Mouse (Mus musculus) liver, embryonic 13.5 days (tissue): Measurements from ENCODE around the gene Ggt1. TPM values are rescaled to one million over a fixed set of nuclear protein-coding genes. Genes with fewer than 3 reads are reported as not detected.

Source experiments
- ATAC-seq: fragments of 200-750 bp; cut with Nextera tagmentation; 2 replicates; pipeline ENCODE4 v1.8.0; 2017; ENCODE audit warnings: low read depth, mild to moderate bottlenecking, moderate number of reproducible peaks, moderate library complexity
- DNase-seq: peaks from one replicate; pipeline ENCODE4 v3.0.0; 2022
- H3K27ac ChIP-seq: fragments of 300-500 bp; sonication (generic); 2 replicates; pipeline ENCODE4 v1.5.1; 2015; ENCODE audit warnings: moderate library complexity, mild to moderate bottlenecking, inconsistent platforms
- H3K27me3 ChIP-seq: fragments of 300-500 bp; sonication (generic); 2 replicates; pipeline ENCODE4 v1.6.1; 2015; ENCODE audit warnings: mild to moderate bottlenecking, inconsistent platforms
- H3K36me3 ChIP-seq: fragments of 300-500 bp; sonication (generic); 2 replicates; pipeline ENCODE4 v1.6.1; 2015; ENCODE audit warnings: mild to moderate bottlenecking, inconsistent platforms
- H3K4me1 ChIP-seq: fragments of 300-500 bp; sonication (generic); replicated peaks from 2 replicates; pipeline ENCODE4 v1.6.1; 2015; ENCODE audit warnings: inconsistent platforms
- H3K4me2 ChIP-seq: fragments of 300-500 bp; sonication (generic); 2 replicates; pipeline ENCODE4 v1.6.1; 2015; ENCODE audit warnings: inconsistent platforms, mild to moderate bottlenecking, moderate library complexity
- H3K4me3 ChIP-seq: fragments of 300-500 bp; sonication (generic); replicated peaks from 2 replicates; pipeline ENCODE4 v1.5.1; 2015; ENCODE audit warnings: mild to moderate bottlenecking, inconsistent platforms
- H3K9ac ChIP-seq: fragments of 300-500 bp; sonication (generic); 2 replicates; pipeline ENCODE4 v1.6.1; 2015; ENCODE audit warnings: mild to moderate bottlenecking, inconsistent platforms
- H3K9me3 ChIP-seq: fragments of 300-500 bp; sonication (generic); replicated peaks from 2 replicates; pipeline ENCODE4 v1.6.1; 2016; ENCODE audit warnings: inconsistent platforms
- WGBS: fragments of 180-500 bp; shearing (Covaris S2); methylation state at CpG from one replicate; pipeline ENCODE4 v1.1.7; 2015; ENCODE audit not compliant: insufficient replicate concordance; 5-methylcytosine and 5-hydroxymethylcytosine counted together
- polyA plus RNA-seq: library from polyadenylated mRNA; unstranded; fragments of >200 nt; fragmentation: Nextera tagmentation; extraction: Ambion mirVana; gene quantifications from 2 replicates; pipeline ENCODE4 v1.2.1, GENCODE M21; 2015

The Ggt1 gene
- polyA plus RNA-seq, 1 experiment from 2014 or later, result 4.7 TPM

DNA sequence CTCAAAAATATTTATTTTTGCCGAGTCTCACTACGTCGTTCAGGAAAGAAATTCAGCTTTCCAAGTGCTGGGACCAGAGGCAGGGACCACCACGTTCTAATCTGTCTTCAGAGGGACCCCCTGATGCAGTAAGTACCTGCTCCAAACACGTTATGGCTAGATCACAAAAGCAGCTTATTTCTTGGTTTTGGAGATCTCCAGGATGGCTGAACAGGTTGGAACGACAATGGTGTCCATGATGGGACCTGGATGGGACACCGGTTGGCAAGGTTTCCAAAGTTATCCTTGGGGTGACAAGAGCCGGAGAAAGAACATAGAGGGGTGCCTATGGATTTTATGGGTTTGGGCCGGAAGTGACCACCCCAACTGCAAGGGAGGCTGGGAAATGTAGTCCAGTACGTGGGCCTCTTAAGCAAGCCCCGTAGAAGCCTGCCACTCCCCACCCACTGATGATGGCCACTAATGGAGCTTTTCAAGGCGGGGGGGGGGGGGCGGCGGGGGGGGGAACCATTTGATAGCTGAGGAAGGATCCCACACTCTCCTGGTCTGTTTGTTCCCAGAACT is 72.3 kb downstream of the Ggt1 start:
- no peak for DNase-seq
- ATAC-seq, result no peak
- Histone ChIP-seq H3K4me1 (peaks cover 7% of the 10 kb centered on the region), H3K27me3 (peaks cover 5% of the 10 kb centered on the region; the same call in 1 of the 2 replicates), H3K9ac (no peak overlapping the region), H3K27ac (no peak overlapping the region), H3K9me3 (no peaks in the 10 kb centered on the region), H3K4me3 (no peak overlapping the region), H3K36me3 (no peaks in the 10 kb centered on the region), H3K4me2 (no peak overlapping the region)
- WGBS, result 64% methylated on average over 13 of the region's 14 CpGs

DNA sequence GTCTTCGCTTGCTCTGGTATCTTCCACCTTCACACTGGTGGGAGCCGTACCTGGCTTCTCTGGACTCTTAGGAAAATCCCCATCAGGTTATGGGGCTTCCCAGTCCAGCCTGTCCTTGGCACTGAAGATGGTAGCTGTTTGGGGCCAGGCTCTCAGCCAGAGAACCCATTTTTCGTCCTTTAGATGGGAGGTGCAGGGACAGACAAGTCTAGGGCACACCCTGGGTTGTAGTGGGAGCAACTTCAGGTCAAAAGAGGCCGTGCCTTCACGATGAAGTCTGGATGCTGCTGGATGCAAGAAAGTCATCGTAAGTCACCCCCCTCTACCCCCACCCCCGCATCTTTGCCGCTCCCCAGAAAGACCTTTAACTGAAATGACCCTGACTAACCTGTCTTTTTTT is 73.2 kb downstream of the Ggt1 start:
- Histone ChIP-seq H3K27me3 (peaks cover 5% of the 10 kb centered on the region; the same call in 1 of the 2 replicates), H3K4me3 (no peak overlapping the region), H3K27ac (no peak overlapping the region), H3K4me1 (peaks cover 7% of the 10 kb centered on the region), H3K4me2 (no peak overlapping the region), H3K9me3 (no peaks in the 10 kb centered on the region), H3K9ac (no peak overlapping the region), H3K36me3 (no peaks in the 10 kb centered on the region)
- WGBS, result 72% methylated on average over 8 of the region's 8 CpGs
- ATAC-seq (no peak), DNase-seq (no peak)

GRCm38 (mm10) chr10:75635019-75635692 is 73.8 kb downstream of the Ggt1 start:
- no peak overlapping the region for H3K4me2 ChIP-seq
- H3K4me3 ChIP-seq, result no peak overlapping the region
- 55% methylated on average over 14 of the region's 14 CpGs for WGBS
- ATAC-seq (no peak; the same call in 1 of the 2 replicates), DNase-seq (no peak)
- peaks cover 5% of the 10 kb centered on the region; the same call in 1 of the 2 replicates for H3K27me3 ChIP-seq
- H3K36me3 ChIP-seq, result no peaks in the 10 kb centered on the region
- no peaks in the 10 kb centered on the region for H3K9me3 ChIP-seq
- H3K27ac ChIP-seq, result no peak overlapping the region
- no peak overlapping the region for H3K9ac ChIP-seq
- peaks cover 7% of the 10 kb centered on the region for H3K4me1 ChIP-seq

- Histone ChIP-seq H3K4me3 (no peak overlapping the region), H3K36me3 (no peaks in the 10 kb centered on the region), H3K4me1 (peaks cover 7% of the 10 kb centered on the region), H3K9me3 (no peaks in the 10 kb centered on the region), H3K4me2 (no peak overlapping the region), H3K27ac (no peak overlapping the region), H3K27me3 (peaks cover 5% of the 10 kb centered on the region; the same call in 1 of the 2 replicates), H3K9ac (no peak overlapping the region)
- 3% methylated on average over 9 of the region's 9 CpGs for WGBS
- peak; percentile 72 for DNase-seq
- peak; percentile 32; the same call in 1 of the 2 replicates for ATAC-seq
Measured at GRCm38 (mm10) chr10:75635693-75636055, 74.3 kb downstream of the Ggt1 start.

Other genes starting within 250 kb of the Ggt1 start
- gene Adora2a, start 244.7 kb upstream of the Ggt1 start, polyA plus RNA-seq, result 1.5 and 1.7 TPM in 2 replicates
- gene Upb1, start 160.5 kb upstream of the Ggt1 start, polyA plus RNA-seq, result 12.0 and 14.2 TPM in 2 replicates
- gene Snrpd3, start 44.1 kb upstream of the Ggt1 start, polyA plus RNA-seq, result 109 and 141 TPM in 2 replicates
- 48.7 and 50.4 TPM in 2 replicates for gene Gucd1, start 43.6 kb upstream of the Ggt1 start, polyA plus RNA-seq
- gene Lrrc75b, start 1.3 kb upstream of the Ggt1 start, polyA plus RNA-seq, result 0.05 and 0.07 TPM in 2 replicates
- 0.52 and 0.59 TPM in 2 replicates for gene Ggt5, start 27.7 kb downstream of the Ggt1 start, polyA plus RNA-seq
- 1.0 and 1.4 TPM in 2 replicates for gene Susd2, start 82.4 kb downstream of the Ggt1 start, polyA plus RNA-seq
- gene Cabin1, start 202.7 kb downstream of the Ggt1 start, polyA plus RNA-seq, result 15.4 and 16.6 TPM in 2 replicates
- gene Ddt, start 211.8 kb downstream of the Ggt1 start, polyA plus RNA-seq, result 180 and 186 TPM in 2 replicates
- gene Gm20441, start 219.3 kb downstream of the Ggt1 start, polyA plus RNA-seq, result not detected in 2 replicates
- gene Gstt3, start 219.8 kb downstream of the Ggt1 start, polyA plus RNA-seq, result 8.0 and 10.3 TPM in 2 replicates
- 49.2 and 50.2 TPM in 2 replicates for gene Gstt1, start 237.0 kb downstream of the Ggt1 start, polyA plus RNA-seq